Mouse (Mus musculus): ENCODE results near the gene Gm28635. TPM values are rescaled to one million over a fixed set of nuclear protein-coding genes. Genes with fewer than 3 reads are reported as not detected.

Gm28635 gene
- total RNA-seq, 2 experiments from 2014 or later, result not detected

GRCm38 (mm10) chr2:84599270-84599888 is 78.5 kb downstream of the Gm28635 start:
- DNase-seq (ENCODE audit: low spot score in 2 of 2), result no peak

- DNase-seq (ENCODE audit: low spot score in 2 of 2), result no peak
Observed at GRCm38 (mm10) chr2:84597123-84597522, 80.7 kb downstream of the Gm28635 start.

GRCm38 (mm10) chr2:84592801-84593200 is 85.0 kb downstream of the Gm28635 start:
- no peak for DNase-seq (ENCODE audit: low spot score in 2 of 2)

GRCm38 (mm10) chr2:84585700-84586099 is 92.1 kb downstream of the Gm28635 start:
- no peak for DNase-seq (ENCODE audit: low spot score in 2 of 2)

- no peak for DNase-seq (ENCODE audit: low spot score in 2 of 2)
Observed at GRCm38 (mm10) chr2:84582286-84582685, 95.6 kb downstream of the Gm28635 start.

GRCm38 (mm10) chr2:84581208-84581607 is 96.6 kb downstream of the Gm28635 start:
- DNase-seq (ENCODE audit: low spot score in 2 of 2), result no peak

- DNase-seq (ENCODE audit: low spot score in 2 of 2), result no peak
Observed at GRCm38 (mm10) chr2:84579311-84579710, 98.5 kb downstream of the Gm28635 start.

- DNase-seq (ENCODE audit: low spot score in 2 of 2), result no peak
Observed at GRCm38 (mm10) chr2:84574130-84574529, 103.7 kb downstream of the Gm28635 start.

- DNase-seq (ENCODE audit: low spot score in 2 of 2), result no peak
Observed at GRCm38 (mm10) chr2:84556888-84557514, 120.8 kb downstream of the Gm28635 start.

Other genes with a start within 250 kb of the Gm28635 start
- 10 to 100 TPM; 70.5 to 76.6 TPM for gene Tfpi, start 201.3 kb downstream of the Gm28635 start, total RNA-seq (2021)
- gene Ctnnd1, start 27.3 kb downstream of the Gm28635 start, total RNA-seq (2021), result 100 to 1,000 TPM; 157 to 165 TPM
- gene Btbd18, start 19.0 kb downstream of the Gm28635 start, total RNA-seq (2021), result under 1 TPM; 0.22 to 0.42 TPM
- 10 to 100 TPM; 87.7 to 89.0 TPM for gene Selenoh, start 7.3 kb downstream of the Gm28635 start, total RNA-seq (2021)
- 10 to 100 TPM; 26.7 to 28.6 TPM for gene Med19, start 361 bp upstream of the Gm28635 start, total RNA-seq (2021)
- gene Tmx2, start 1.1 kb upstream of the Gm28635 start, total RNA-seq (2021), result 100 to 1,000 TPM; 114 to 116 TPM
- 10 to 100 TPM; 52.5 to 61.7 TPM for gene Zdhhc5, start 37.1 kb upstream of the Gm28635 start, total RNA-seq (2021)
- 10 to 100 TPM; 13.0 to 15.2 TPM for gene Clp1, start 49.3 kb upstream of the Gm28635 start, total RNA-seq (2021)
- gene Ypel4, start 56.0 kb upstream of the Gm28635 start, total RNA-seq (2021), result 10 to 100 TPM; 12.0 to 18.2 TPM
- gene Gm19426, start 65.6 kb upstream of the Gm28635 start, total RNA-seq (2021), result 1 to 10 TPM; 8.3 to 9.1 TPM
- gene Serping1, start 97.4 kb upstream of the Gm28635 start, total RNA-seq (2021), result 10 to 100 TPM; 64.5 to 76.4 TPM
- 10 to 100 TPM; 31.1 to 35.4 TPM for gene Ube2l6, start 120.8 kb upstream of the Gm28635 start, total RNA-seq (2021)
- gene Smtnl1, start 144.6 kb upstream of the Gm28635 start, total RNA-seq (2021), result 1 to 10 TPM; 1.8 to 3.9 TPM
- gene Timm10, start 149.0 kb upstream of the Gm28635 start, total RNA-seq (2021), result 10 to 100 TPM; 40.5 to 43.7 TPM
- 10 to 100 TPM in 1 of 2 experiments, 1 to 10 TPM in 1; 8.8 to 11.1 TPM for gene Slc43a1, start 160.8 kb upstream of the Gm28635 start, total RNA-seq (2021)
- gene Rtn4rl2, start 208.7 kb upstream of the Gm28635 start, total RNA-seq (2021), result 1 to 10 TPM; 2.2 to 3.4 TPM

Measured in adrenal gland, postnatal 4 days (tissue).